Comparison of ENCODE assay signal across 11 mouse cellular contexts in genomic region chr15:7877560-7878467, GRCm38 (mm10).
DNase-seq lines count a peak whose midpoint lies in the region; ATAC-seq and TF ChIP-seq lines count a peak whose summit lies in the region.
"Had no signal": no experiment of that assay in that cellular context is flagged by ENCODE, and none has a peak within 500 bp of the region (broad histone marks: within the 10 kb centered on the region; RNA-seq: fewer than 3 reads in every experiment).

No protein-coding gene starts in this region.

- no peak for TF ChIP-seq POLR2A in bone marrow macrophage, adult 2 months (IDR thresholded peaks at IDR 0.05; ENCODE audit: borderline replicate concordance, low read depth, low read length)

- peaks cover 4% of the 10 kb centered on the region for H3K36me3 ChIP-seq in hindbrain, embryonic 14.5 days (replicated peaks; ENCODE audit: control insufficient read depth, insufficient read depth)
- peaks cover 7% of the 10 kb centered on the region for H3K36me3 ChIP-seq in midbrain, embryonic 13.5 days
- no peaks in the 10 kb centered on the region; the same call in 1 of the 2 replicates for H3K36me3 ChIP-seq in intestine, postnatal 0 days (ENCODE audit: control insufficient read depth, insufficient read depth)

- peak; percentile 91 for DNase-seq in heart, adult 11 months
- no peak for DNase-seq in heart, postnatal 25 days (ENCODE audit: low spot score)
- no peak for DNase-seq in hindbrain, embryonic 14.5 days (ENCODE audit: low spot score)
- no peak for DNase-seq in gastrocnemius, postnatal 36 days
- DNase-seq: cerebellum, adult 11 months had no signal

- H3K4me2 ChIP-seq in hindbrain, embryonic 14.5 days (replicated peaks): peak overlapping the region; percentile 17; the same call in 1 of the 2 replicates
- peak overlapping the region; percentile 36 for H3K4me2 ChIP-seq in midbrain, embryonic 13.5 days (replicated peaks)
- H3K4me2 ChIP-seq in intestine, postnatal 0 days (replicated peaks; ENCODE audit: low read depth): no peak overlapping the region
- H3K4me2 ChIP-seq: limb, embryonic 13.5 days; neural tube, embryonic 12.5 days had no signal

- peak; percentile 46; the same call in 1 of the 2 replicates for ATAC-seq in hindbrain, embryonic 14.5 days (ENCODE audit: low FRiP score)
- peak; percentile 59; the same call in 1 of the 2 replicates for ATAC-seq in midbrain, embryonic 13.5 days
- no peak for ATAC-seq in intestine, postnatal 0 days
- ATAC-seq in erythroid progenitor cell, adult 5-6 weeks (replicated peaks; ENCODE audit: low FRiP score, poor library complexity, severe bottlenecking): no peak

- H3K27ac ChIP-seq in bone marrow macrophage, adult 2 months (ENCODE audit: insufficient read depth, low read depth, low read length): peak overlapping the region; percentile 84
- H3K27ac ChIP-seq in hindbrain, embryonic 14.5 days: no peak overlapping the region
- 0 out of 2 replicates have a peak overlapping the region, but pooled peaks have one; percentile 9 for H3K27ac ChIP-seq in midbrain, embryonic 13.5 days
- H3K27ac ChIP-seq in intestine, postnatal 0 days (ENCODE audit: low read depth, low read length): no peak overlapping the region
- H3K27ac ChIP-seq: limb, embryonic 13.5 days; neural tube, embryonic 12.5 days had no signal

- H3K4me3 ChIP-seq in bone marrow macrophage, adult 2 months (ENCODE audit: insufficient read depth, low read length): 0 out of 2 replicates have a peak overlapping the region, but pooled peaks have one; percentile 0
- H3K4me3 ChIP-seq in hindbrain, embryonic 14.5 days (replicated peaks; ENCODE audit: low read length): no peak overlapping the region
- H3K4me3 ChIP-seq in midbrain, embryonic 13.5 days (replicated peaks): no peak overlapping the region
- H3K4me3 ChIP-seq in intestine, postnatal 0 days (ENCODE audit: low read depth, low read length): no peak overlapping the region
- H3K4me3 ChIP-seq: limb, embryonic 13.5 days; neural tube, embryonic 12.5 days had no signal

- no peak overlapping the region for H3K9ac ChIP-seq in hindbrain, embryonic 14.5 days
- no peak overlapping the region for H3K9ac ChIP-seq in midbrain, embryonic 13.5 days (replicated peaks)
- no peak overlapping the region for H3K9ac ChIP-seq in intestine, postnatal 0 days (ENCODE audit: low read depth, low read length)
- H3K9ac ChIP-seq: limb, embryonic 13.5 days; neural tube, embryonic 12.5 days had no signal

- WGBS in hindbrain, embryonic 14.5 days: 31% methylated on average over 22 of the region's 22 CpGs
- 26% methylated on average over 22 of the region's 22 CpGs for WGBS in midbrain, embryonic 13.5 days
- 74% methylated on average over 22 of the region's 22 CpGs for WGBS in intestine, postnatal 0 days

- H3K27me3 ChIP-seq in hindbrain, embryonic 14.5 days (ENCODE audit: control insufficient read depth, insufficient read depth, low read length): no peaks in the 10 kb centered on the region
- H3K27me3 ChIP-seq in midbrain, embryonic 13.5 days: peaks cover 11% of the 10 kb centered on the region; the same call in 1 of the 2 replicates
- H3K27me3 ChIP-seq in intestine, postnatal 0 days (replicated peaks; ENCODE audit: control insufficient read depth, insufficient read depth, low read length): no peaks in the 10 kb centered on the region
- H3K27me3 ChIP-seq: limb, embryonic 13.5 days; neural tube, embryonic 12.5 days had no signal

- no peaks in the 10 kb centered on the region for H3K9me3 ChIP-seq in hindbrain, embryonic 14.5 days (ENCODE audit: control insufficient read depth, low read length)
- peaks cover 6% of the 10 kb centered on the region for H3K9me3 ChIP-seq in midbrain, embryonic 13.5 days
- no peaks in the 10 kb centered on the region for H3K9me3 ChIP-seq in intestine, postnatal 0 days (ENCODE audit: control insufficient read depth)
- H3K9me3 ChIP-seq: limb, embryonic 13.5 days; neural tube, embryonic 12.5 days had no signal

- peaks cover 32% of the 10 kb centered on the region for H3K4me1 ChIP-seq in bone marrow macrophage, adult 2 months (ENCODE audit: control insufficient read depth, insufficient read depth, low read length)
- H3K4me1 ChIP-seq in hindbrain, embryonic 14.5 days (replicated peaks; ENCODE audit: control insufficient read depth, insufficient read depth, low read length): peaks cover 5% of the 10 kb centered on the region
- H3K4me1 ChIP-seq in midbrain, embryonic 13.5 days (replicated peaks): peaks cover 26% of the 10 kb centered on the region
- H3K4me1 ChIP-seq in intestine, postnatal 0 days (replicated peaks; ENCODE audit: control insufficient read depth, insufficient read depth, low read length): no peaks in the 10 kb centered on the region
- H3K4me1 ChIP-seq: limb, embryonic 13.5 days had no signal

- no peak for TF ChIP-seq CTCF in bone marrow macrophage, adult 2 months (IDR thresholded peaks at IDR 0.05; ENCODE audit: low read depth, low read length)
- no peak for TF ChIP-seq CTCF in intestine, postnatal 0 days (IDR thresholded peaks at IDR 0.05; ENCODE audit: low read depth)

- intact Hi-C loops in heart, postnatal 25 days (cut with DNase I): no loop called here
- intact Hi-C loops in gastrocnemius, postnatal 36 days (cut with DNase I): no loop called here

Comparison
In these comparisons a context has a peak if more than half of its experiments do, and no peak if none do; other contexts are left out.
1. H3K27ac ChIP-seq: peak in bone marrow macrophage, adult 2 months (single experiment) and midbrain, embryonic 13.5 days (single experiment); none in hindbrain, embryonic 14.5 days (single experiment) and intestine, postnatal 0 days (single experiment).
2. ATAC-seq: peak in hindbrain, embryonic 14.5 days (single experiment) and midbrain, embryonic 13.5 days (single experiment); none in intestine, postnatal 0 days (single experiment) and erythroid progenitor cell, adult 5-6 weeks (single experiment).